Mouse (Mus musculus): ENCODE measurements around the gene Tmprss6. TPM values are rescaled to one million over a fixed set of nuclear protein-coding genes. Genes with fewer than 3 reads are reported as not detected.

The Tmprss6 gene
- polyA plus RNA-seq, 1 experiment: not detected

DNA sequence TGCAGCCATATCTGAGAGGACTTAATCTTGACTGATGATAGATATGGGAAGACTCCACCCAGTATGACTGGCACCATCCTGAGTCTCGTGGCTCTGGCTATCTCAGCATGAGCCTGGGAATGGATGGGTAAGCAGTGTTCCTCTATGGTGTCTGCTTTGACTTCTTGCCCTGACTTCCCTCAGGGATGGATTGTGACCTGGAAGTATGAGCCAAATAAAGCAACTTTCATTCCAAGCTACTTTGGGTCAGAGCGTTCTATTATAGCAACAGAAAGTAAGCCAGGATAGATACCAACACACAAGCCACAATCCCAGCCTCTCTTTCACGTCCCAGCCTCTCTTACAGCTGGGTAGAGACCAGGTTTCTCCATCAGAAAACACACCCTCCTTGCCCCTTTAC lies 37.1 kb upstream of the Tmprss6 start:
- Histone ChIP-seq H3K27me3 (replicated peaks) (peaks cover 70% of the 10 kb centered on the region), H3K9me3 (peaks cover 53% of the 10 kb centered on the region), H3K36me3 (replicated peaks; ENCODE audit: low read length) (no peaks in the 10 kb centered on the region), H3K4me1 (peaks cover 11% of the 10 kb centered on the region), H3K4me3 (replicated peaks) (no peak overlapping the region)
- TF ChIP-seq GATA1 (IDR thresholded peaks at IDR 0.05; ENCODE audit: borderline replicate concordance, low read length) (no peak), FLI1 (IDR thresholded peaks at IDR 0.05; ENCODE audit: low read length) (no peak)

DNA sequence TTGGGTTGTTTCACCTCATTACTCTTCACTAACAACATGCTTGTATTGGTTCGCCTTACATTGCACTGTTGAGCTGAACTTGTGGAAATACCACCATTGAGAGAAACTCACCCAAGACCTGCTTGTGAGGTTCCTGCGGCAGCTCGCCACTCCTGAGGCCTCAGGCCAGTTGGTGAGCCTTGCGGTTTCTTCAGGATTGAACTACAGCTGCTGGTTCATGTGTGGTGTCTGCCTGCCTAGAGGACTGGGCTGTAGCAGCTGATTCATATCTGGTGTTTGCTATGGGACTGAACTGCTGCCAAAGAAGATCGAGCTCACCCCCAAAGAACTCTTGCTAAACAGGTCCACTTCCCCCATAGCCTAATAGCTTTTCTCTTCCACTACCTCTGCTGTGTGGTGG lies 36.4 kb upstream of the Tmprss6 start:
- H3K4me3 ChIP-seq (replicated peaks): no peak overlapping the region
- H3K4me1 ChIP-seq: peaks cover 4% of the 10 kb centered on the region
- peaks cover 61% of the 10 kb centered on the region for H3K9me3 ChIP-seq
- peaks cover 77% of the 10 kb centered on the region for H3K27me3 ChIP-seq (replicated peaks)
- no peaks in the 10 kb centered on the region for H3K36me3 ChIP-seq (replicated peaks; ENCODE audit: low read length)
- TF ChIP-seq GATA1 (IDR thresholded peaks at IDR 0.05; ENCODE audit: borderline replicate concordance, low read length) (no peak), FLI1 (IDR thresholded peaks at IDR 0.05; ENCODE audit: low read length) (no peak)

GRCm38 (mm10) chr15:78504013-78504412 lies 35.6 kb upstream of the Tmprss6 start:
- Histone ChIP-seq H3K36me3 (replicated peaks; ENCODE audit: low read length) (no peaks in the 10 kb centered on the region), H3K9me3 (peaks cover 61% of the 10 kb centered on the region), H3K27me3 (replicated peaks) (peaks cover 85% of the 10 kb centered on the region), H3K4me1 (no peaks in the 10 kb centered on the region), H3K4me3 (replicated peaks) (no peak overlapping the region)
- TF ChIP-seq GATA1 (IDR thresholded peaks at IDR 0.05; ENCODE audit: borderline replicate concordance, low read length): no peak
- TF ChIP-seq FLI1 (IDR thresholded peaks at IDR 0.05; ENCODE audit: low read length): no peak

- TF ChIP-seq FLI1 (IDR thresholded peaks at IDR 0.05; ENCODE audit: low read length) (no peak), GATA1 (IDR thresholded peaks at IDR 0.05; ENCODE audit: borderline replicate concordance, low read length) (no peak)
- no peaks in the 10 kb centered on the region for H3K36me3 ChIP-seq (replicated peaks; ENCODE audit: low read length)
Measured at GRCm38 (mm10) chr15:78502437-78503132, 34.2 kb upstream of the Tmprss6 start.

DNA sequence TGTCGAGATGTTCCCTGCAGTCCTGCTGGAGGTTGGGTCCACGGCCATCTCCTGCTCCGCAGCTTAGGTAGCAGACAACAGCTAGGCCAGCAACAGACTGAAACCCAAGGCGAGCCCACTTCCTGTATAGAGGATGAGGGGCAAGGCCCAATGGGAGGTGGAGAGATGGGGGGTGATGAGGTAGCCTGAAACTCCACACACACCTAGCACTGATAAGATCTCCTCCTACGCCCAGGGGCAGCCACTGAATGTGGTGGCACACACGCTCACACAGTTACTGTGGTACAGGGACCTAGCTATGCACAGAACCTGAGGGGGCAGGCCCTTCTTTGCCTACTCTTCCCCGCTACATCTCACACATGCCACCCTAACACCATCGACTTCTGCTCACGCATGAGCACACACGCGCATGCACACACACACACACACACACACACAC lies 26.6 kb upstream of the Tmprss6 start, which contains the start of gene Il2rb:
Gene Il2rb (minus strand): TSS at position 304 of the 439 bp plus-strand sequence.
- Histone ChIP-seq H3K36me3 (replicated peaks; ENCODE audit: low read length) (no peaks in the 10 kb centered on the region), H3K4me3 (replicated peaks) (no peak within 1 kb of the TSS), H3K27me3 (replicated peaks) (peaks cover 90% of the 10 kb centered on the region), H3K4me1 (peaks cover 37% of the 10 kb centered on the region), H3K9me3 (peaks cover 2% of the 10 kb centered on the region; the same call in 1 of the 2 replicates)
- TF ChIP-seq FLI1 (IDR thresholded peaks at IDR 0.05; ENCODE audit: low read length) (no peak), GATA1 (IDR thresholded peaks at IDR 0.05; ENCODE audit: borderline replicate concordance, low read length) (no peak)

More at GRCm38 (mm10) chr15:78502437-78503132, 34.2 kb upstream of the Tmprss6 start:
- H3K27me3 ChIP-seq (replicated peaks): peaks cover 91% of the 10 kb centered on the region
- H3K9me3 ChIP-seq: peaks cover 61% of the 10 kb centered on the region
- H3K4me3 ChIP-seq (replicated peaks): no peak overlapping the region
- H3K4me1 ChIP-seq: peaks cover 2% of the 10 kb centered on the region; the same call in 1 of the 2 replicates

GRCm38 (mm10) chr15:78493401-78494010 lies 25.1 kb upstream of the Tmprss6 start:
- Histone ChIP-seq H3K9me3 (peaks cover 1% of the 10 kb centered on the region; the same call in 1 of the 2 replicates), H3K27me3 (replicated peaks) (peaks cover 90% of the 10 kb centered on the region), H3K4me1 (peaks cover 37% of the 10 kb centered on the region), H3K36me3 (replicated peaks; ENCODE audit: low read length) (no peaks in the 10 kb centered on the region), H3K4me3 (replicated peaks) (no peak overlapping the region)
- TF ChIP-seq FLI1 (IDR thresholded peaks at IDR 0.05; ENCODE audit: low read length): no peak
- TF ChIP-seq GATA1 (IDR thresholded peaks at IDR 0.05; ENCODE audit: borderline replicate concordance, low read length): no peak

DNA sequence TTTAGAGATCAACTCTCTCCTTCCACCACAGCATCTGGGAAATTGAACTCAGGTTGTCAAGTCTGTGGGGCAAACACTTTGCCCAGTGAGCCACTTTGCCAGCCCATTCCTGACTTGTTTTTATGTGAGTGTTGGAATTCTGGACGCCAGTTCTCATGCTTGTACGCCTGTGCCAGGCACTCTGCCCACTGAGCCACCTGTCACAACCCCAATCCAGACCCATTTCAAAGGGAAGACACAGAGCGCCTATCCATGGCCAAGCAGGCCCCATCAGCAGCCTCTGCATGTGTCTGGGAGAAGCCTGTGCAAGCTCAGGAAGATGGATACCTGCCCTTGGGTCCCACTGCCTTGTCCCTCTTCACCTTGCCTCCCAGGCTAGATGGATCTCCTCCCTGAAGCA lies 22.9 kb upstream of the Tmprss6 start:
- no peak for TF ChIP-seq GATA1 (IDR thresholded peaks at IDR 0.05; ENCODE audit: borderline replicate concordance, low read length)
- no peaks in the 10 kb centered on the region for H3K36me3 ChIP-seq (replicated peaks; ENCODE audit: low read length)
- H3K4me1 ChIP-seq: peaks cover 23% of the 10 kb centered on the region
- H3K4me3 ChIP-seq (replicated peaks): no peak overlapping the region
- H3K27me3 ChIP-seq (replicated peaks): peaks cover 89% of the 10 kb centered on the region
- peaks cover 7% of the 10 kb centered on the region; the same call in 1 of the 2 replicates for H3K9me3 ChIP-seq

DNA sequence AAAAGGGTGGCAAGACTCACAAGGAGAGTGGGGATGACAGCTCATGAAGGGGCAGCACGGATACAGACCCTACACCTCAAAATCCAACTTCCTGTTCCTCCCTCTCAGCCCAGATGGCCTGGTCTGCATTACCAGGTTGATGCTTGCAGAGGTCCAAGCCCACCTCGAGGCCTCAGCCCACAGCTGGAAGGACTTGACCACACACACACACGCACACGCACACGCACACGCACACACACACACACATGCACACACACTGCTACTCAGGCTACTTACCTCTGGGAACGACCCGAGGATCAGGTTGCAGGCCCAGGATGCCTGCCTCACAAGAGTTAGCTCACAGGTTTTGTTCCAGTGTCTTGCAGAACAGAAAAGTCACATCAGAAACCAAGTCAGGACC lies 21.5 kb upstream of the Tmprss6 start:
- H3K9me3 ChIP-seq: peaks cover 7% of the 10 kb centered on the region; the same call in 1 of the 2 replicates
- peaks cover 94% of the 10 kb centered on the region for H3K27me3 ChIP-seq (replicated peaks)
- H3K4me3 ChIP-seq (replicated peaks): no peak overlapping the region
- peaks cover 14% of the 10 kb centered on the region for H3K4me1 ChIP-seq
- H3K36me3 ChIP-seq (replicated peaks; ENCODE audit: low read length): no peaks in the 10 kb centered on the region
- TF ChIP-seq GATA1 (IDR thresholded peaks at IDR 0.05; ENCODE audit: borderline replicate concordance, low read length) (no peak), FLI1 (IDR thresholded peaks at IDR 0.05; ENCODE audit: low read length) (no peak)

DNA sequence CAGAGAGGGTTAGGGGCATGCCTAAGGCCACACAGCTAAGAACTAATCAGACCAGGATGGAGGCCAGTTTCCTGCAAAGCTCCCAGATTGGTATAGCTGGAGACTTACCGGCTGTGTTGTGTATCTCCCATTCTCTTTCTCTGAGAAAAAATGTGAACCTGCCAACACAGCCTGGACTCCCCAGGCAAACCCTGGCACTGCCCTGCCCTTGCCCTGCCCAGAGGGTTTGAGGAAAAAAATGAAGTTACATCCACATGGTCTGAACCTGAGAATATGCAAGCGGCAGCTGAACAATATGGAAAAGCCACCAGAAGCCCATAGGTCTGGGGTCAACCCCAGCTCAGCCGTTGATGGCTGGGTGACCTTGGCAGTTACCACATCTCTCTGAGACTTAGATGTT lies 20.8 kb upstream of the Tmprss6 start:
- no peaks in the 10 kb centered on the region for H3K36me3 ChIP-seq (replicated peaks; ENCODE audit: low read length)
- TF ChIP-seq GATA1 (IDR thresholded peaks at IDR 0.05; ENCODE audit: borderline replicate concordance, low read length) (no peak), FLI1 (IDR thresholded peaks at IDR 0.05; ENCODE audit: low read length) (no peak)

GRCm38 (mm10) chr15:78487066-78487465 lies 18.6 kb upstream of the Tmprss6 start:
- TF ChIP-seq GATA1 (IDR thresholded peaks at IDR 0.05; ENCODE audit: borderline replicate concordance, low read length) (no peak), FLI1 (IDR thresholded peaks at IDR 0.05; ENCODE audit: low read length) (no peak)
- Histone ChIP-seq H3K4me1 (peaks cover 3% of the 10 kb centered on the region; the same call in 1 of the 2 replicates), H3K27me3 (replicated peaks) (peaks cover 92% of the 10 kb centered on the region), H3K9me3 (peaks cover 7% of the 10 kb centered on the region; the same call in 1 of the 2 replicates), H3K36me3 (replicated peaks; ENCODE audit: low read length) (no peaks in the 10 kb centered on the region), H3K4me3 (replicated peaks) (no peak overlapping the region)

More for the DNA sequence above, 20.8 kb upstream of the Tmprss6 start:
- H3K4me1 ChIP-seq: peaks cover 12% of the 10 kb centered on the region
- H3K9me3 ChIP-seq: peaks cover 7% of the 10 kb centered on the region; the same call in 1 of the 2 replicates
- peaks cover 94% of the 10 kb centered on the region for H3K27me3 ChIP-seq (replicated peaks)
- no peak overlapping the region for H3K4me3 ChIP-seq (replicated peaks)
